Mouse (Mus musculus) testis, adult 2 months (tissue): ENCODE data around the gene Erc2. TPM values are rescaled to one million over a fixed set of nuclear protein-coding genes. Genes with fewer than 3 reads are reported as not detected.

Experiments used
- H3K27ac ChIP-seq: fragments of 200-500 bp; 2 replicates; pipeline ENCODE4 v1.5.1; 2012; ENCODE audit warnings: low read depth, low read length; ENCODE audit not compliant: control insufficient read depth, insufficient read depth
- H3K27me3 ChIP-seq: fragments of 200-500 bp; 2 replicates; pipeline ENCODE4 v1.6.1; 2012; ENCODE audit warnings: mild to moderate bottlenecking, low read length, moderate library complexity; ENCODE audit not compliant: control insufficient read depth, insufficient read depth
- H3K36me3 ChIP-seq: fragments of 200-500 bp; 2 replicates; pipeline ENCODE4 v1.6.1; 2012; ENCODE audit warnings: mild to moderate bottlenecking, low read length; ENCODE audit not compliant: control insufficient read depth, insufficient read depth
- H3K4me1 ChIP-seq: fragments of 200-500 bp; 2 replicates; pipeline ENCODE4 v1.6.1; 2012; ENCODE audit warnings: low read length; ENCODE audit not compliant: control insufficient read depth, insufficient read depth
- H3K4me3 ChIP-seq: fragments of 200-500 bp; 2 replicates; pipeline ENCODE4 v1.5.1; 2012; ENCODE audit warnings: low read depth, mild to moderate bottlenecking, low read length, moderate library complexity, mixed read lengths; ENCODE audit not compliant: control insufficient read depth
- CTCF ChIP-seq: fragments of 200-500 bp; IDR thresholded peaks from 2 replicates; pipeline ENCODE4 v1.5.1; 2012; ENCODE audit warnings: low read depth, mild to moderate bottlenecking, inconsistent platforms, low read length, moderate library complexity; ENCODE audit not compliant: control insufficient read depth, insufficient read depth, insufficient replicate concordance
- POLR2A ChIP-seq: fragments of 200-500 bp; IDR thresholded peaks from 2 replicates; pipeline ENCODE4 v1.6.1; 2012; ENCODE audit warnings: low read depth, mild to moderate bottlenecking, inconsistent platforms, low read length, moderate library complexity; ENCODE audit not compliant: control insufficient read depth
- polyA plus RNA-seq: library from polyadenylated mRNA; depleted of rRNA; stranded (reverse); fragments of >200 nt; gene quantifications from 2 replicates; pipeline ENCODE4 v1.2.3, GENCODE M21; 2012

Gene Erc2
- polyA plus RNA-seq, 1 experiment = 2.4 TPM

DNA sequence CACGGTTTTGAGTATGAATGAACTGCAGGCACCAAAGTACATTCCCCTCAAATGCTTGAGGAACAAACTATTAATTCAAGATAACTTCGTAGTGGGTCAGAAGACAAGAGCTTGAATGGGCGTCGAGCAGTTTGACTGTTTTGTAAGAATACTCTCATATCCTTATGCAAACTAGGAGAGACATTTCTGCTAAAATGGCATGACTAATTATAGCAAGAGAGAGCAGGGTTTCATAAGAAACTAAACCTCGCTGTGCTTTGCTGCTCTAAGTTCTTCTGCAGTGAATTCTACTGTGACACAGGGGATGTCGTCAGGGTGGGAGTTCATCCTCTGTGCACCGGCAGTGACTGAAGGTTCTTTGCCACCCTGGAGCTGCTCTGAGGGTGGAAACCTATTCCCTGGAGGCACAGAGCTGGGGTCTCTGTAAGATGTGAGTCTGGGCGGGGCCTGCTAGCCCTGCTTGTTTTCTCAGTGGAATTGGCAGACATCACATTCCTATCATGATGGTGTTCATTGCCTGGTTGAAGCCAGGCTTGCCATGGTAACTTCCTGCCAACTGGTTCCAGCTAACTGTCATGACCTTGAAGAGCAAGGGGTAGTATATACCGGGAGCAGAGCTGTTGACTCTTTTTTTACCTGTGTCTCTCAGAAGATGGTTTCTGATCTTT is 8.9 kb downstream of the Erc2 start:
- no peak overlapping the region for H3K27ac ChIP-seq
- H3K27me3 ChIP-seq = no peaks in the 10 kb centered on the region
- H3K4me3 ChIP-seq = no peak overlapping the region
- no peaks in the 10 kb centered on the region for H3K36me3 ChIP-seq
- H3K4me1 ChIP-seq = no peaks in the 10 kb centered on the region
- no peak for TF ChIP-seq POLR2A
- no peak for TF ChIP-seq CTCF

GRCm38 (mm10) chr14:27634761-27635160 is 12.5 kb downstream of the Erc2 start:
- Histone ChIP-seq H3K27me3 (no peaks in the 10 kb centered on the region), H3K4me1 (no peaks in the 10 kb centered on the region), H3K4me3 (no peak overlapping the region), H3K36me3 (no peaks in the 10 kb centered on the region), H3K27ac (no peak overlapping the region)
- TF ChIP-seq CTCF (no peak), POLR2A (no peak)

- Histone ChIP-seq H3K4me1 (no peaks in the 10 kb centered on the region), H3K4me3 (no peak overlapping the region), H3K27ac (no peak overlapping the region), H3K36me3 (no peaks in the 10 kb centered on the region), H3K27me3 (no peaks in the 10 kb centered on the region)
- no peak for TF ChIP-seq CTCF
- TF ChIP-seq POLR2A = no peak
These were observed 14.3 kb downstream of the Erc2 start for GRCm38 (mm10) chr14:27636556-27636955.

- no peaks in the 10 kb centered on the region for H3K27me3 ChIP-seq
- TF ChIP-seq CTCF (no peak), POLR2A (no peak)
- no peaks in the 10 kb centered on the region for H3K4me1 ChIP-seq
- H3K4me3 ChIP-seq = no peak overlapping the region
- no peak overlapping the region for H3K27ac ChIP-seq
- H3K36me3 ChIP-seq = no peaks in the 10 kb centered on the region
These were observed 19.2 kb downstream of the Erc2 start for GRCm38 (mm10) chr14:27641382-27641781.

DNA sequence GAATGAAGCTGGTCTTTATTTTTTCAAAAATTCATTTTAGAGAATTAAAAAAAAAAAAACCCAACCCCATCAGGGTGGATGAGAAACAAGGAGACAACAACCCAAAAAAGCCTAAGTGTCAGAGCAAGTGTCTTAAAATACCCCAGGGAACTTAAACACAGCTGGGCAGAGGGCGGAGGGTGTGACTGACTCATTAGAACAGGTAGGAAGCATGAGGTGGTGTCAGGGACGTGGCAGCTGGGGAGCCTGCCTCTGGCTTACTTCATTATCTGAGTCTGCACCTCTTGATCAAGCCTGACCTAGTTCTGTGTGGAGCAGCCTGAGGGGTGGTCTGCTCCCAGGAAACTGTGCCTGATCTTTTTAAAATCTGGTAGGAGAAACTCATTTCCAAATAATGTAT is 20.8 kb downstream of the Erc2 start:
- no peaks in the 10 kb centered on the region for H3K36me3 ChIP-seq
- no peaks in the 10 kb centered on the region for H3K27me3 ChIP-seq
- no peaks in the 10 kb centered on the region for H3K4me1 ChIP-seq
- TF ChIP-seq POLR2A (no peak), CTCF (no peak)
- H3K27ac ChIP-seq = no peak overlapping the region
- H3K4me3 ChIP-seq = no peak overlapping the region

DNA sequence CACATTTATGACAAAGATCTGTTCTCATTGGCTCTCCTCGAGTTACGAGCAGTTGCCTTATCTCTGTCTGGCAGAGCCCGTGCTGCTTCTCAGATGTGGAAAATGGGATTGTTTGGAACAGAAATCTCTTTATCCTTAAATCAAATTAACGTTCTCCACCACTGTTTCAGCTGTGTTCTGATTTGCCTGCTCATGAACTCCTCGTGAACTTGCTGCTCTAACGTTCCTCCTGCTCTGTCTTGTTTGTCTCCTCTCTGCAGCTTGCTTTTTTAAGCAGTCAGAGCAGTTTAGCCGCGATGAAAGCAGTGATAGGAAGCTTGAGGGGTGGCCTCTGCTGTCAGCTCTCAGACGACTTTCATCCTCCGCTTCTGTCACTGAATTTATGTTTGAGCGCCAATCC is 32.4 kb downstream of the Erc2 start:
- Histone ChIP-seq H3K4me1 (no peaks in the 10 kb centered on the region), H3K36me3 (no peaks in the 10 kb centered on the region), H3K4me3 (no peak overlapping the region), H3K27ac (no peak overlapping the region), H3K27me3 (no peaks in the 10 kb centered on the region)
- TF ChIP-seq CTCF = no peak
- TF ChIP-seq POLR2A = no peak

DNA sequence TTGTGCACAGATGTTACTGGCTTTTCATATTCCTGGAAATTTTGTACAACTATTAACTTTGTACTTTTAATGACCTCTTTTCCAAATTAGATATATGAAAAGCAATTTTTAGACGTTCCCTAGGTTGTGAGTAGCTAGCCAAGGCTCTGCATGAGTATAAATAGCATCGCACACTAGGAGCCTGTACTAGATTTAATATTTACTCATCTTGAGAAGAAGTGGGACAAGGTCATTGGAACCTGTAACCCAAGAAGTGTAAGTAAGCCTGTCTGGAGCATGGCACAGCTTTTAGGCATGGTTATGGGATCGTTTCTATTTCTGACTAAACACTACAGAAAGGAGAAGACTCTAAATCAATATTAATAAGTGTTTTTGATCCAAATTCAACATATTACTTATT is 36.4 kb downstream of the Erc2 start:
- no peaks in the 10 kb centered on the region for H3K4me1 ChIP-seq
- no peaks in the 10 kb centered on the region for H3K27me3 ChIP-seq
- H3K36me3 ChIP-seq = no peaks in the 10 kb centered on the region
- H3K27ac ChIP-seq = no peak overlapping the region
- TF ChIP-seq CTCF = no peak
- TF ChIP-seq POLR2A = no peak
- H3K4me3 ChIP-seq = no peak overlapping the region

- H3K27me3 ChIP-seq = no peaks in the 10 kb centered on the region
- no peaks in the 10 kb centered on the region for H3K4me1 ChIP-seq
- no peak overlapping the region for H3K27ac ChIP-seq
- H3K4me3 ChIP-seq = no peak overlapping the region
- H3K36me3 ChIP-seq = no peaks in the 10 kb centered on the region
- TF ChIP-seq CTCF = no peak
- TF ChIP-seq POLR2A = no peak
These were observed 39.2 kb downstream of the Erc2 start for GRCm38 (mm10) chr14:27661466-27661865.
